Mouse (Mus musculus) CH12.LX (cell line): Measurements from ENCODE around the gene Best2. TPM values are rescaled to one million over a fixed set of nuclear protein-coding genes. Genes with fewer than 3 reads are reported as not detected.

Source experiments
- DNase-seq: peaks from one replicate; pipeline ENCODE4 v3.0.0-alpha.2; 2013; ENCODE audit errors: extremely low read depth
- H3K27ac ChIP-seq: 2 replicates; pipeline ENCODE4 v1.5.1; 2012; ENCODE audit warnings: low read depth, mild to moderate bottlenecking, control low read depth, moderate library complexity; ENCODE audit not compliant: insufficient read depth
- H3K27me3 ChIP-seq: replicated peaks from 2 replicates; pipeline ENCODE3; 2012; ENCODE audit warnings: inconsistent platforms
- H3K36me3 ChIP-seq, 2 experiments: replicated peaks in 1 of 2; 2 replicates each; pipeline versions ENCODE3 to v1.6.1; 2012; ENCODE audit warnings: inconsistent platforms in 1 of 2, low read length in 1 of 2, mild to moderate bottlenecking in 1 of 2, mixed read lengths in 1 of 2, moderate library complexity in 1 of 2; ENCODE audit not compliant: control insufficient read depth in 1 of 2, insufficient read depth in 1 of 2
- H3K4me1 ChIP-seq, 2 experiments: 2 replicates each; pipeline ENCODE4 v1.6.1; 2012; ENCODE audit warnings: inconsistent platforms in 1 of 2, moderate library complexity in 1 of 2; ENCODE audit not compliant: insufficient read depth in 2 of 2, control insufficient read depth in 1 of 2
- H3K4me2 ChIP-seq: 2 replicates; pipeline ENCODE4 v1.6.1; 2012; ENCODE audit warnings: low read depth, mild to moderate bottlenecking, control low read depth; ENCODE audit not compliant: poor library complexity, insufficient read depth, severe bottlenecking
- H3K4me3 ChIP-seq, 3 experiments: fragments of 150-350 bp in 1 of 3; sonication (generic) in 1 of 3; replicated peaks in 1 of 3; 2 replicates each; pipeline versions ENCODE3 to v1.5.1; 2011 to 2012; ENCODE audit warnings: low read depth in 2 of 3, low read length in 2 of 3, mild to moderate bottlenecking in 2 of 3, moderate library complexity in 2 of 3, control low read depth in 1 of 3, improper control_type of control experiment in 1 of 3, inconsistent platforms in 1 of 3, mixed read lengths in 1 of 3; ENCODE audit not compliant: poor library complexity in 1 of 3
- H3K79me2 ChIP-seq: replicated peaks from 2 replicates; pipeline ENCODE4 v1.6.1; 2012; ENCODE audit warnings: mild to moderate bottlenecking, moderate library complexity; ENCODE audit not compliant: control insufficient read depth, poor library complexity, insufficient read depth, severe bottlenecking; ENCODE audit errors: extremely low read depth
- H3K9ac ChIP-seq: 2 replicates; pipeline ENCODE4 v1.6.1; 2012; ENCODE audit warnings: low read depth, mild to moderate bottlenecking, control low read depth, moderate library complexity; ENCODE audit not compliant: insufficient read depth
- H3K9me3 ChIP-seq: replicated peaks from 2 replicates; pipeline ENCODE3; 2012; ENCODE audit warnings: low read length, inconsistent platforms, mixed read lengths
- BHLHE40 ChIP-seq: IDR thresholded peaks from 2 replicates; pipeline ENCODE4 v1.6.1; 2011; ENCODE audit warnings: mild to moderate bottlenecking, low read depth, low read length, improper control_type of control experiment
- CTCF ChIP-seq, 2 experiments: IDR thresholded peaks in 1 of 2; conservative IDR thresholded peaks in 1 of 2; 2 replicates each; pipeline ENCODE4 v1.5.1; 2011 to 2012; ENCODE audit warnings: low read depth in 2 of 2, low read length in 2 of 2, improper control_type of control experiment in 1 of 2, inconsistent platforms in 1 of 2, mild to moderate bottlenecking in 1 of 2, moderate library complexity in 1 of 2
- EP300 ChIP-seq: IDR thresholded peaks from 2 replicates; pipeline ENCODE4 v1.6.1; 2011; ENCODE audit warnings: low read length, improper control_type of control experiment
- ETS1 ChIP-seq: conservative IDR thresholded peaks from 2 replicates; pipeline ENCODE4 v1.6.1; 2012; ENCODE audit warnings: low read depth, mild to moderate bottlenecking, inconsistent platforms, low read length, improper control_type of control experiment, moderate library complexity
- HCFC1 ChIP-seq: IDR thresholded peaks from 2 replicates; pipeline ENCODE4 v1.6.1; 2012; ENCODE audit warnings: low read depth, mild to moderate bottlenecking, inconsistent platforms, low read length, improper control_type of control experiment
- MAX ChIP-seq: IDR thresholded peaks from 2 replicates; pipeline ENCODE4 v1.6.1; 2011; ENCODE audit warnings: low read length, improper control_type of control experiment
- MAZ ChIP-seq: IDR thresholded peaks from 2 replicates; pipeline ENCODE4 v1.6.1; 2012; ENCODE audit warnings: low read depth, mild to moderate bottlenecking, inconsistent platforms, low read length, improper control_type of control experiment, moderate library complexity
- MXI1 ChIP-seq: IDR thresholded peaks from 2 replicates; pipeline ENCODE4 v1.6.1; 2011; ENCODE audit warnings: mild to moderate bottlenecking, low read depth, low read length, improper control_type of control experiment
- MYC ChIP-seq: IDR thresholded peaks from 2 replicates; pipeline ENCODE4 v1.6.1; 2011; ENCODE audit warnings: low read depth, mild to moderate bottlenecking, improper control_type of control experiment, low read length
- NRF1 ChIP-seq: IDR thresholded peaks from 2 replicates; pipeline ENCODE4 v1.6.1; 2014; ENCODE audit warnings: low read depth, mild to moderate bottlenecking, inconsistent platforms, low read length, improper control_type of control experiment, moderate library complexity
- PAX5 ChIP-seq: IDR thresholded peaks from 2 replicates; pipeline ENCODE4 v1.6.1; 2012; ENCODE audit warnings: low read length, inconsistent platforms, mixed read lengths
- RAD21 ChIP-seq: IDR thresholded peaks from 2 replicates; pipeline ENCODE4 v1.6.1; 2011; ENCODE audit warnings: low read depth, mild to moderate bottlenecking, low read length, improper control_type of control experiment, moderate library complexity
- SIN3A ChIP-seq: IDR thresholded peaks from 2 replicates; pipeline ENCODE4 v1.6.1; 2012; ENCODE audit warnings: low read length, improper control_type of control experiment, inconsistent platforms
- TBP ChIP-seq: conservative IDR thresholded peaks from 2 replicates; pipeline ENCODE4 v1.6.1; 2011; ENCODE audit warnings: low read depth, low read length, improper control_type of control experiment
- TCF12 ChIP-seq: IDR thresholded peaks from 2 replicates; pipeline ENCODE4 v1.6.1; 2014; ENCODE audit warnings: low read depth, mild to moderate bottlenecking, inconsistent platforms, low read length, improper control_type of control experiment
- ZC3H11A ChIP-seq: IDR thresholded peaks from 2 replicates; pipeline ENCODE4 v1.6.1; 2012; ENCODE audit warnings: low read depth, mild to moderate bottlenecking, inconsistent platforms, low read length, improper control_type of control experiment
- dilution Hi-C: fragments of 300-500 bp; cut with MboI; formaldehyde crosslinking; loops from 2 replicates; pipeline ENCODE4 v1.14.3; 2020; ENCODE audit warnings: low sequenced_read_pairs; ENCODE audit not compliant: extremely low pct_unique_long_range_greater_than_20kb, extremely low pct_ligation_motif_present
- in situ Hi-C: fragments of 300-500 bp; cut with MboI; formaldehyde crosslinking; loops from 3 replicates; pipeline ENCODE4 v1.14.3; 2019; ENCODE audit warnings: low sequenced_read_pairs, low pct_ligation_motif_present, low pct_unique_long_range_greater_than_20kb, mixed read lengths
- polyA plus RNA-seq: library from polyadenylated mRNA; unstranded; fragments of >175 nt; gene quantifications from 2 replicates; pipeline ENCODE4 v1.2.1, GENCODE M21; 2012; ENCODE audit warnings: low read depth; ENCODE audit not compliant: insufficient read length
- total RNA-seq, 2 experiments: library from RNA; depleted of rRNA; stranded (reverse); fragments of 300-350 nt in 1 of 2; fragments of >200 nt in 1 of 2; gene quantifications; 2 replicates each; pipeline ENCODE4 v1.2.3; 2012 to 2014

Gene Best2
- total and polyA plus RNA-seq, 3 experiments, result 0.23 TPM; not detected in 2

- peaks cover 6 to 23% of the 10 kb centered on the region in 2 experiments; a peak in 3 of 4 replicates for H3K4me1 ChIP-seq
- in situ Hi-C loops, result loop anchor here (5.0 kb wide), 1 partner anchor 34 kb away; no protein-coding TSS in a partner anchor
- DNase-seq, result no peak
- no peak overlapping the region for H3K4me3 ChIP-seq
- H3K79me2 ChIP-seq, result peaks cover 22% of the 10 kb centered on the region
- H3K9ac ChIP-seq, result no peak overlapping the region
- H3K4me2 ChIP-seq, result no peak overlapping the region
- no peaks in the 10 kb centered on the region for H3K9me3 ChIP-seq
- dilution Hi-C loops, result no loop called here
- no peak for TF ChIP-seq TCF12
- no peak for TF ChIP-seq CTCF (conservative IDR thresholded peaks at IDR 0.05 in 1 of 2, IDR thresholded peaks at IDR 0.05 in 1 of 2; ENCODE audit: low read depth in 2 of 2, low read length in 2 of 2)
- no peak for TF ChIP-seq HCFC1
- no peaks in the 10 kb centered on the region for H3K27me3 ChIP-seq
- H3K27ac ChIP-seq, result no peak overlapping the region
- H3K36me3 ChIP-seq, result peaks cover 25 to 37% of the 10 kb centered on the region in 2 experiments
These were observed 41.3 kb downstream of the Best2 start for GRCm38 (mm10) chr8:84973079-84973478.

DNA sequence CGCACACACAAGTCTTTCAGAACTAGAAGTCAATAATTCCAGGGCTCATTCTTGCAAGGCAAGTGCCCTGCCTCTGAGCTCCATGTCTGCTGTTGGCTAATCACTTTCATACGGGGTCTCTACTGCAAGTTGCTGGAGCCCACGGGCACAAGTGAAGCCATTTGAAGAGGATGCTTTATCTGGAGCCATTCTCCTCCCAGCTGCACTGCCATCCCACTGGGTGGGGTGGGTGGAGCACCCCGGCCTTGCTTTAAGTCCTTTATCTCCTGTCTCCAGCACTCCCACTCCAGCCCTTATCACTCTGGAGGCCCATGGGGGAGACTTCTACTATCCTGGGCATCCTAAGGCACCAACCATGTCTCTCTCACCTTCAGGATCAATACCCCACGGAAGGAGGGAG is 43.4 kb downstream of the Best2 start:
- H3K36me3 ChIP-seq, result peaks cover 19 to 32% of the 10 kb centered on the region in 2 experiments
- peaks cover 6% of the 10 kb centered on the region; the same call in 1 of the 2 replicates for H3K79me2 ChIP-seq
- dilution Hi-C loops, result no loop called here
- TF ChIP-seq MAZ, result no peak
- no peak for TF ChIP-seq MXI1
- no peak for TF ChIP-seq RAD21
- no peak for TF ChIP-seq BHLHE40
- TF ChIP-seq MAX, result no peak
- no peak for TF ChIP-seq NRF1
- no peak for TF ChIP-seq TBP
- no peak for TF ChIP-seq EP300
- no peak for TF ChIP-seq CTCF (conservative IDR thresholded peaks at IDR 0.05 in 1 of 2, IDR thresholded peaks at IDR 0.05 in 1 of 2; ENCODE audit: low read depth in 2 of 2, low read length in 2 of 2)
- no peak for TF ChIP-seq SIN3A
- no peak for TF ChIP-seq ETS1
- TF ChIP-seq PAX5, result no peak
- TF ChIP-seq MYC, result no peak
- no peak for TF ChIP-seq ZC3H11A
- TF ChIP-seq, all 38 proteins: peak for 0
- in situ Hi-C loops, result loop anchor here (5.0 kb wide), 1 partner anchor 36 kb away; no protein-coding TSS in a partner anchor
- peak overlapping the region; percentile 84; the same call in 1 of the 2 replicates for H3K9ac ChIP-seq
- peaks cover 14 to 42% of the 10 kb centered on the region in 2 experiments for H3K4me1 ChIP-seq
- no peak overlapping the region for H3K4me3 ChIP-seq
- H3K4me2 ChIP-seq, result peak overlapping the region; percentile 88; the same call in 1 of the 2 replicates
- H3K9me3 ChIP-seq, result no peaks in the 10 kb centered on the region
- no peaks in the 10 kb centered on the region for H3K27me3 ChIP-seq
- no peak overlapping the region for H3K27ac ChIP-seq
- no peak for DNase-seq
